Mouse (Mus musculus) heart, embryonic 12.5 days (tissue): ENCODE measurements around the gene Rpl19. TPM values are rescaled to one million over a fixed set of nuclear protein-coding genes. Genes with fewer than 3 reads are reported as not detected.

Experiments
- ATAC-seq: fragments of 200-750 bp; cut with Nextera tagmentation; 2 replicates; pipeline ENCODE4 v1.8.0; 2017; ENCODE audit warnings: moderate TSS enrichment, moderate library complexity; ENCODE audit not compliant: insufficient number of reproducible peaks, low FRiP score
- H3K27ac ChIP-seq: fragments of 300-500 bp; sonication (generic); 2 replicates; pipeline ENCODE4 v1.5.1; 2016; ENCODE audit warnings: mild to moderate bottlenecking, moderate library complexity; ENCODE audit not compliant: poor library complexity, severe bottlenecking
- H3K27me3 ChIP-seq: fragments of 300-500 bp; sonication (generic); replicated peaks from 2 replicates; pipeline ENCODE4 v1.6.1; 2016; ENCODE audit warnings: mild to moderate bottlenecking, moderate library complexity
- H3K36me3 ChIP-seq: fragments of 300-500 bp; sonication (generic); 2 replicates; pipeline ENCODE4 v1.6.1; 2016; ENCODE audit warnings: mild to moderate bottlenecking, moderate library complexity
- H3K4me1 ChIP-seq: fragments of 300-500 bp; sonication (generic); replicated peaks from 2 replicates; pipeline ENCODE4 v1.6.1; 2016; ENCODE audit warnings: mild to moderate bottlenecking
- H3K4me2 ChIP-seq: fragments of 300-500 bp; sonication (generic); 2 replicates; pipeline ENCODE4 v1.6.1; 2016; ENCODE audit warnings: mild to moderate bottlenecking, moderate library complexity
- H3K4me3 ChIP-seq: fragments of 300-500 bp; sonication (generic); 2 replicates; pipeline ENCODE4 v1.5.1; 2016; ENCODE audit warnings: mild to moderate bottlenecking
- H3K9ac ChIP-seq: fragments of 300-500 bp; sonication (generic); 2 replicates; pipeline ENCODE4 v1.6.1; 2016; ENCODE audit warnings: mild to moderate bottlenecking, moderate library complexity
- H3K9me3 ChIP-seq: fragments of 300-500 bp; sonication (generic); replicated peaks from 2 replicates; pipeline ENCODE4 v1.6.1; 2016; ENCODE audit warnings: mild to moderate bottlenecking, moderate library complexity
- WGBS: fragments of 180-500 bp; shearing (Covaris S2); methylation state at CpG from one replicate; pipeline ENCODE4 v1.1.7; 2016; 5-methylcytosine and 5-hydroxymethylcytosine counted together
- polyA plus RNA-seq: library from polyadenylated mRNA; unstranded; fragments of >200 nt; fragmentation: Nextera tagmentation; extraction: Ambion mirVana; gene quantifications from 2 replicates; pipeline ENCODE4 v1.2.1, GENCODE M21; 2016

The Rpl19 gene
- polyA plus RNA-seq, 1 experiment from 2014 or later = 675 TPM

- no peak for ATAC-seq
- Histone ChIP-seq H3K9ac (no peak overlapping the region), H3K4me3 (no peak overlapping the region), H3K36me3 (peaks cover 15% of the 10 kb centered on the region), H3K27me3 (peaks cover 15% of the 10 kb centered on the region), H3K9me3 (no peaks in the 10 kb centered on the region), H3K27ac (no peak overlapping the region), H3K4me2 (no peak overlapping the region), H3K4me1 (peaks cover 39% of the 10 kb centered on the region)
- 92% methylated on average over 3 of the region's 3 CpGs for WGBS
Measured at GRCm38 (mm10) chr11:98024516-98024915, 2.0 kb upstream of the Rpl19 start.

- whole genome bisulfite sequencing = 7% methylated on average over 15 of the region's 15 CpGs
- ATAC-seq = no peak
Measured at GRCm38 (mm10) chr11:98026248-98026569, 301 bp upstream of the Rpl19 start.

DNA sequence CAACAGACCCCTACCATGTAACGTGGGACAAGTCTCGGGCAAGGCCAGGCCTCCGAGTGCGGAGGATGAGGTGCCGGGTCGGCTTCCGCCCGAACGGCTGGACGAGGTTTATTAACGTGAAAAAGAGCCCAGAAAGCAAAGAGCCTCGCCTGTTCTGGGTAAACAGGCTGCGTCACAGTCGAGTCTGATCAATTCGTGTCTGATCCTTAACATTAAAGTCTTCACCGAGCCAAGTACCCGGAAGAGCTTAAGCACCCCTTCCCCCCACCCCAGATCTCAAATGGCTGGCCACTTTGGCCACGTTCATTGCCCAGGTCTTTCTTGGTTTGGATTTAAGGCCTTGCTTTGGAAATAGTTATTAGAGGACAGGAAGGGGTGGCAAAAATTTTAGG lies 783 bp downstream of the Rpl19 start:
- Histone ChIP-seq H3K36me3 (peaks cover 34% of the 10 kb centered on the region), H3K4me2 (peak overlapping the region; percentile 93), H3K27ac (peak overlapping the region; percentile 96), H3K9ac (peak overlapping the region; percentile 99), H3K9me3 (no peaks in the 10 kb centered on the region), H3K4me1 (peaks cover 20% of the 10 kb centered on the region), H3K27me3 (no peaks in the 10 kb centered on the region), H3K4me3 (peak overlapping the region; percentile 99)
- ATAC-seq = no peak
- under 1% methylated on average over 18 of the region's 18 CpGs for WGBS

More at GRCm38 (mm10) chr11:98026248-98026569, 301 bp upstream of the Rpl19 start:
- Histone ChIP-seq H3K4me3 (peak overlapping the region; percentile 99), H3K36me3 (peaks cover 32% of the 10 kb centered on the region), H3K27ac (peak overlapping the region; percentile 96), H3K4me2 (peak overlapping the region; percentile 93), H3K9ac (peak overlapping the region; percentile 99), H3K9me3 (no peaks in the 10 kb centered on the region), H3K4me1 (peaks cover 23% of the 10 kb centered on the region), H3K27me3 (no peaks in the 10 kb centered on the region)

GRCm38 (mm10) chr11:98027785-98028184 lies 1.3 kb downstream of the Rpl19 start:
- Histone ChIP-seq H3K27me3 (no peaks in the 10 kb centered on the region), H3K4me1 (peaks cover 20% of the 10 kb centered on the region), H3K4me3 (peak overlapping the region; percentile 99), H3K9ac (peak overlapping the region; percentile 99), H3K27ac (peak overlapping the region; percentile 96; the same call in 1 of the 2 replicates), H3K9me3 (no peaks in the 10 kb centered on the region), H3K36me3 (peaks cover 34% of the 10 kb centered on the region), H3K4me2 (peak overlapping the region; percentile 93)
- WGBS = 24% methylated on average over 7 of the region's 7 CpGs
- ATAC-seq = no peak

GRCm38 (mm10) chr11:98030701-98031442 lies 4.4 kb downstream of the Rpl19 start:
- Histone ChIP-seq H3K27me3 (peaks cover 7% of the 10 kb centered on the region; the same call in 1 of the 2 replicates), H3K9ac (no peak overlapping the region), H3K4me1 (peaks cover 26% of the 10 kb centered on the region), H3K36me3 (peaks cover 34% of the 10 kb centered on the region), H3K27ac (peak overlapping the region; percentile 3; the same call in 1 of the 2 replicates), H3K4me3 (no peak overlapping the region), H3K9me3 (no peaks in the 10 kb centered on the region), H3K4me2 (no peak overlapping the region)
- ATAC-seq = no peak
- 60% methylated on average over 5 of the region's 5 CpGs for WGBS

DNA sequence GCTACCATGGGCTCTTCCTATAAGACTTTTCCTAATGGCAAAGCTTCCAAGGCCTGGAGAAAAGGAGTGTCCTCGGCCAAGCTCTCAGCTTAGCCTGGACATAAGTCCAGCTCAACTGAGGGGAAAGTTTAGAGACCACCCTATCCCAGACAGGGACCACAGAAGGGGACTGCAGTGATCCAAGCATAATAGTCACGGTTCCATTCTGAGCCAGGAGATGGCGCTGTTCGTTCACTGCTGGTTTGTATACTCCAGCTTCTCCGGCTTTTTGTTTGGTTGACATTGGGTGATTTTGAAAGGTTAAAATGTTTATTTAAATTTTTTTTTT lies 4.9 kb downstream of the Rpl19 start:
- 3% methylated on average over 5 of the region's 5 CpGs for WGBS
- H3K4me3 ChIP-seq = no peak overlapping the region

DNA sequence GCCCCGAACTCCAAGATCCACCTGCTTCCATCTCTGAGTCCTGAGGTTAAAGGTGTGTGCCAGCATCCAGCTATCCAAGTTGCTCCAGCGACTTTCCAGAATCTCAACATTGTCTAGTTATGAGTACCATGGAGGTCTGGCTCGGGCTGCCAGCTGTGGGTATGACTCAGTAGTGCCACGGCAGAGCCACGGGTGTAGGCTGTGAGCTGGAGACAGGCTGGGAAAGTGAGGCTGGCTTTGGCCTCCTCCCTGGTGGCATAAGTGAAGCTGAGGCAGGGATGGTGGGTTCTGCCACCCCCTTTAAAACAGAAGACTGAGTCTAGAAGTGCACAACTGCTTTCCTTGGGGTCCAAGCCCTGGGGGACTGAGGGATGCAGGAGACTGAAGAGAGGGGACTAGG lies 7.6 kb downstream of the Rpl19 start:
- Histone ChIP-seq H3K4me1 (peaks cover 27% of the 10 kb centered on the region), H3K9ac (no peak overlapping the region), H3K36me3 (peaks cover 24% of the 10 kb centered on the region), H3K9me3 (no peaks in the 10 kb centered on the region), H3K4me2 (no peak overlapping the region), H3K4me3 (no peak overlapping the region), H3K27ac (no peak overlapping the region), H3K27me3 (peaks cover 26% of the 10 kb centered on the region)
- 85% methylated on average over 5 of the region's 5 CpGs for WGBS
- no peak for ATAC-seq

More for the DNA sequence above, 4.9 kb downstream of the Rpl19 start:
- Histone ChIP-seq H3K36me3 (peaks cover 34% of the 10 kb centered on the region), H3K27ac (peak overlapping the region; percentile 3; the same call in 1 of the 2 replicates), H3K27me3 (peaks cover 10% of the 10 kb centered on the region), H3K9ac (no peak overlapping the region), H3K4me2 (no peak overlapping the region), H3K4me1 (peaks cover 29% of the 10 kb centered on the region), H3K9me3 (no peaks in the 10 kb centered on the region)
- ATAC-seq = no peak

GRCm38 (mm10) chr11:98034840-98035239 lies 8.3 kb downstream of the Rpl19 start:
- ATAC-seq = no peak
- no peak overlapping the region for H3K9ac ChIP-seq
- peaks cover 26% of the 10 kb centered on the region for H3K27me3 ChIP-seq
- peaks cover 16% of the 10 kb centered on the region for H3K36me3 ChIP-seq
- no peak overlapping the region for H3K4me2 ChIP-seq
- H3K9me3 ChIP-seq = no peaks in the 10 kb centered on the region
- H3K27ac ChIP-seq = no peak overlapping the region
- peaks cover 27% of the 10 kb centered on the region for H3K4me1 ChIP-seq
- no peak overlapping the region for H3K4me3 ChIP-seq
- WGBS = 37% methylated on average over 4 of the region's 4 CpGs

DNA sequence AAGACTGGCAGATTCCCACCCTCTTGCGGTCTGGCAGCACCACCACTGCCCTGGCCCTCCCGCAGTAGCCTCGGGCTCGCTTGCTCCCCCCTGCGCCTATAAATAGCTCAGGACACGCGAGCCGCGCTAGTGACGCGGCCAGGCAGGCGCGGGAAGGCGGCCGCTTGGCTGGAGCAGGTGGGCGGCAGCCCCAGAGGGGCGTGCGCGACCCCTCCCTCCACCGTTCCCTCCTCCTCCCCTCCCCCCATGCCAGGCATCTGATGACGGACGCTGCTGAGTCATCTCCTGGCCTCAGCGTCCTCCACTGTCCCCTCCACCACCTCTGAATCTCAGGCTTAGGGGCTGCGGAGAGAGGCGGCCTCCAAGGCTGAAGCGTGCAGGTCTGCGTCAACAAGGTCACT lies 9.5 kb downstream of the Rpl19 start:
- H3K27ac ChIP-seq = no peak overlapping the region
- WGBS = 0% methylated on average over 20 of the region's 27 CpGs
- H3K9ac ChIP-seq = peak overlapping the region; percentile 60

GRCm38 (mm10) chr11:98037871-98038270 lies 11.4 kb downstream of the Rpl19 start:
- peaks cover 26% of the 10 kb centered on the region for H3K4me1 ChIP-seq
- no peak overlapping the region for H3K4me2 ChIP-seq
- H3K4me3 ChIP-seq = no peak overlapping the region
- H3K27me3 ChIP-seq = peaks cover 26% of the 10 kb centered on the region
- H3K9me3 ChIP-seq = no peaks in the 10 kb centered on the region
- H3K27ac ChIP-seq = no peak overlapping the region
- no peaks in the 10 kb centered on the region for H3K36me3 ChIP-seq
- ATAC-seq = no peak
- WGBS = 55% methylated on average over 14 of the region's 14 CpGs
- H3K9ac ChIP-seq = no peak overlapping the region

More for the DNA sequence above, 9.5 kb downstream of the Rpl19 start:
- Histone ChIP-seq H3K27me3 (peaks cover 26% of the 10 kb centered on the region), H3K4me3 (peak overlapping the region; percentile 41), H3K4me1 (peaks cover 30% of the 10 kb centered on the region), H3K36me3 (peaks cover 4% of the 10 kb centered on the region), H3K4me2 (peak overlapping the region; percentile 86), H3K9me3 (no peaks in the 10 kb centered on the region)
- ATAC-seq = peak; percentile 63

GRCm38 (mm10) chr11:98040975-98041374 lies 14.5 kb downstream of the Rpl19 start:
- H3K27me3 ChIP-seq = peaks cover 27% of the 10 kb centered on the region

DNA sequence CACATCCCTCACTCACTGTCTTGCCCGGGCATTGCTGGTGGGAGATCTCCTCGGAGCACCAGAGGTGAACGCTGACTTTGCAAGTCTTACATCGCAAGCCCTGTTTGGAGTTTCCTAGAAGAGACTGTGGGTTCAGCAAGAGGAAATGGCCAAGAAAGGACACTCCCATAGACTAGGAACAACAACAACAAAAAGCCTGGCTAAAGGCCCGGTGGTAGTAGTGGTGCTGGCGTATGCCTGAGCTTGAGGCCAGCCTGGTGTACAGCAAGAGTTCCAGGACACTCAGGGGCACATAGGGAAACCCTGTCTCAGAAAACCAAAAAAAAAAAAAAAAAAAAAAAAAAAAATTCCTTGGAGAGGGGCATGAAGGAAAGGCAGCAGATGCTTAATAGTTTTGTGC lies 16.2 kb downstream of the Rpl19 start:
- peaks cover 23% of the 10 kb centered on the region for H3K4me1 ChIP-seq
- H3K4me3 ChIP-seq = no peak overlapping the region
- no peak for ATAC-seq
- no peak overlapping the region for H3K9ac ChIP-seq
- H3K4me2 ChIP-seq = no peak overlapping the region
- no peaks in the 10 kb centered on the region for H3K9me3 ChIP-seq
- H3K27ac ChIP-seq = no peak overlapping the region
- no peaks in the 10 kb centered on the region for H3K36me3 ChIP-seq
- peaks cover 13% of the 10 kb centered on the region for H3K27me3 ChIP-seq
- WGBS = 66% methylated on average over 6 of the region's 6 CpGs

More at GRCm38 (mm10) chr11:98040975-98041374, 14.5 kb downstream of the Rpl19 start:
- Histone ChIP-seq H3K36me3 (no peaks in the 10 kb centered on the region), H3K4me3 (no peak overlapping the region), H3K9me3 (no peaks in the 10 kb centered on the region), H3K9ac (no peak overlapping the region), H3K4me2 (no peak overlapping the region), H3K27ac (no peak overlapping the region), H3K4me1 (peaks cover 25% of the 10 kb centered on the region)
- ATAC-seq = no peak
- 65% methylated on average over 8 of the region's 8 CpGs for WGBS
